Mouse (Mus musculus): ENCODE measurements at regions not wholly inside any gene's neighbourhood (a gene's known extent, or its start where the extent isn't known, plus 50 kb on each side); places are given as distances from the start of the nearest gene placed in this dataset.

DNA sequence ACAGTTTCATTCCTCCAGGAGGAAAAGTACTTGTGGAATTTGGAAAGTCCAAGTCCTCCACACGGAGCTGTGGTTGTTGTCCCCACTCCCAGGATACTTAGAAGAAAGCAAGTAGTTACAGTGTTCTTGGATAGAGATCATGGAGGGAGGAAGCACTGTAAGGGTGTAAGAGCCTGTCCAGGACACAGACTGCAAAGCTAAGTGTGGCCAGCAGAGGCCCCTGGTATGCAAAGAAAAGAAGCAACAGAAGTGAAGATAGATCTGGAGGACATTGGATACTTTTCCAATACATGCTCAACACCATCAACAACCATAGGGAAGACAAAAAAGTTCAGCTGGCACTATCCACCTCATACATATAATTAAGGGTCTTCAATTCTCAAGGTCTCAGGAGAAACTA, 197.4 kb downstream of the Meis1 start:
- DNase-seq, result peak; percentile 71

DNA sequence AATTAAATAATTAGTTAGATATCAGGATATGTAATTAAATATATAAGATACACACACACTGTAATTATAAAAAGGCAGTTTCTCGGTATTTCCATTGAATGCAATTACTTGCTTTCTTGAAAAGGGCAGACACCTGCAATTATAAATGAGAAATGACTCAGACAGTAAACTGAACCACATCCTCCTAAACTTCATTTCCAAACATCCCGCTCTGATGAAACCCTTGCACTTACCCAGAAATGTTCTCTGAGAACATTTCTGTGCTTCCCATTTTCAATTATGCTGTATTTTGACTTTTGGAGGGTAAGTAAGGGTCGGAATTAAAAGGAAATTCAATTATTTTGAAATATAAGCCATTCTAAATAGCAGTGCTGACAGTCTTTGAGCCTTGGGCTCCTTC, 204.7 kb downstream of the Meis1 start:
- no peak for DNase-seq

DNA sequence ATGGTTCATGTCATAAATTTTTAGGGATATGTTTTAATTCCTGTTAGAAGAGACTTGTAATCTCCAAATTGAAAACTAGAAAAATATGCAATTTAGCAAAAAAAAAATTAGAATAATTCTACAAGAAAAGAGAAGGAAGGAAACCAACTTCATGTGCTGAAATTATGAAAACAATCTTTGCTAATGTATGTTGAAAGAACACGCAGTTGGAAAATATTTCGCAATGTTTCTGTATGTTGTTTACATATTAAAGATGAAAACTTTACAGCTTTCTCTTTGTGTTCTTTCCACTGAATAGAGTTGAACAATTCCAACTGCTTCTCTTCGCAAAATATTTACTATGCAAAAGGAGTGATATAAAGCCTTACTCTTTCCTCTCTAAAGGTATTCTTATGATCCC, 251.3 kb downstream of the Meis1 start:
- no peak for DNase-seq

DNA sequence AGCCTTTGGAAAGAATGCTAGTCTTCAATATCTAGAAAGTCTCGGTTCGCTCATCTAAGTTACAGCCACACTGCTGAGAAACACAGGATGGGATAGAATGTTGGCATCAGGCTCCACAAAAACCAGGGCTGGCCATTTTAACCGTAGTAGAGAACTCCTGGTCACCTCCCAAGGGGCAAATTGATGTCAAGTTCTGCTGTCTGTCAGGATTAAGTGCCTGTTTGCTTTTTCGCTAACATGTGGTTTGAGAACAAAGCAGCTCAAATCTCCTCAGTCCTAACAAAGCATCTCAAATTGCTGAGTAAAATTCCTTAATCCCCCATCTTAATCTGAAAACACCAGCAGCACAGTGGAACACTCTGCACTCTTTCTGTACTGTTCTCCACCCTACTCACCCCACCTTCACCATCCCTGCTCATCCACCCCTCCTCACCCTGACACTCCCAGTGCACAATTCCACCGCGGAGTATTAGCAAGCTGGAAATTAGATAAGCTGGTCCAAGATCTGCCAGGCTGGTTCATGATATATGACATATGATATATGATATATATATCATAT, 252.2 kb downstream of the Meis1 start:
- DNase-seq, result no peak

DNA sequence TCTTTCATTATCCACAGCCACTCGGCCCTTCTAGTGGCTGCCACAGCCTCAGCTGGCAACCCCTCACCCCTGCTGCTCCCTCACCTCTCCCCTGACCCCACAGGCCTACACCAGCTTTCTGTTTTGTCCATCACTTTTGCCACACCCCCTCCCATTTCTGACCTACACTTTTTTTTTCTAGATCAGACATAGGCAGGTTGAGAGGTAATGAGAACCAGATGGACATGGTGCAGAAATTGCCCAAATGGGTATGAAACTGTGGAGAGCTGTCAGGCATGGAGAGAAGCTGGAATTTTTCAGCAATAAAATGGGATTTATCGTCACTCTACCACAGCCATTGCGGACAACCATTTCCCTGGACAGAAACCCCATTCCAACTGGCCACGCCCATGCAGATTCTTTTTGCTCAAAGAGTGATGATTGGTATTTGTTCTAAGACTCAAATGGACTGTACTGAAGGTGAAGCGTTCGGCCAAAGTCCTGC, 260.2 kb downstream of the Meis1 start:
- no peak for DNase-seq

DNA sequence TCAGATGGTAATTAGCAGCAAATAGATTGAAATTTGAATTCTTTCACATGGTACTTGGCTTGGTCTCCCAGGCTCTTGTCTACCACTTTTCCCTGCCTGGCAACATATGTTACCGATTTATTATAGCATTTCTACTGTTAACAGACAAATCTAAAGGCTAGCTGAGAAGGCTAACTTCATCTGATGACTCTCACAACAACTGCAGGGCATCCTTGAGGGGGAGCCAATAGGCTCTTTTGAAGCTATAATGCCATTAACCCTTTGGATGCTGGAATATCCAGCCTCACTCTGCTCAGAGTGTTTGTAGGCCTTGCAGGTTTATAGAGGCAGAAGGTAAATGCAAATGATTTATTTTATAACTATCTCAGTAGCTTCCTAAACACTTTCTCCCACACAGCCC, 262.2 kb downstream of the Meis1 start:
- no peak for DNase-seq

DNA sequence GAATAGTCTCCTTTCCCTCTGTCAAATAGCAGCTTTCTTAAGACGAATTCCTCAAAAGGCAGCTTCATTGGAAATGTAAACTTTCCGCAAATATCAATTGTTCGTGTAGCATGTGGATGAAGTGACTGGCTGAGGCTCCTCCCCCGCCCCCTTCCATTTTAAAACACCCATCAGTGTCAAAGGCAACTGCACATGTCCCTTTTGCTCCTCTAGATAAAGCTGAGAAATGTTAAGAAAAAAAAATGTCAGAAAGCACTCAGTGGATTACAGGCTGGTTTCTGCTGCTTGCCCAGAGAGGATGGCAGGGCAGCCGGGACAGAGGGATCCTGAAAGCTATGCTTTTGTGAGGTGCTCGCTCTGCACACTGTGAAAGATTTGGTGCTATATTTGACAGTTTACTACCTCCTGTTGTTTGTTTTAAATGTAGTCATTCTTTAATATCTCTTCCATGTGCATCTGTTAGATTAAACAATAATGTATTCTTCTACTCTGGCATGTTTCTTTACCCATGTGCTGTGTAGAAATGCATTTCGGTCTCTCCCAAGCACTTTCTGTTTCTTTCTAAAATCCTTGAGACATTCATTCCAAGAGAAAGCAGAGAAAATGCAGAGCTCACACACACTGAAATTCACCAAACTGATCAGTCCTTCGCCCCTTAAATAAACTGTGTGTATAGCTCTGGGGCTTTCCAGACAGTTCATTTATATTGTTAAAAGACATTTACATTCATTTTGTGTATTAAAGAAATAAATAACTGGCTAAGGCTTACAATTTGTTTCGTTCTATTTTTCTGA, 263.9 kb downstream of the Meis1 start:
- peak; percentile 31 for DNase-seq

DNA sequence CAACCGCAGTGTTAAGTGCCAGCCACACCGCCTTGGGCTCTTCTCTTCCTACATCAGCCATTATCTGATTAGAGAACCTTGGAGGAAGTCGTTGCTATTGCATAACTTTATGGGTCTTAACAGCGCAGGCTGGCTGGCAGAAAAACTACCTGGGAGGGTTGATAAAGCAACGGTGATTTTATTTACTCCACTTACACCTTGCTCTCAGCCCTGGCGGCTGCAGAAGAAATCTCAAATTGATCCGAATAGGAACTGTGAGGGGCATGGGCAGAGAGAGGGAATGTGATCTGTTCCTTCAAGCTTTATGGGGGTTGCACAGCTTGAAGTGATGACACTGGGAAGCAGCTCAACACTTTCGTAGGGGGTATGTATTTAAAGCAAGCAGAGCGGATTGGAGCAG, 264.9 kb downstream of the Meis1 start:
- peak; percentile 17 for DNase-seq

DNA sequence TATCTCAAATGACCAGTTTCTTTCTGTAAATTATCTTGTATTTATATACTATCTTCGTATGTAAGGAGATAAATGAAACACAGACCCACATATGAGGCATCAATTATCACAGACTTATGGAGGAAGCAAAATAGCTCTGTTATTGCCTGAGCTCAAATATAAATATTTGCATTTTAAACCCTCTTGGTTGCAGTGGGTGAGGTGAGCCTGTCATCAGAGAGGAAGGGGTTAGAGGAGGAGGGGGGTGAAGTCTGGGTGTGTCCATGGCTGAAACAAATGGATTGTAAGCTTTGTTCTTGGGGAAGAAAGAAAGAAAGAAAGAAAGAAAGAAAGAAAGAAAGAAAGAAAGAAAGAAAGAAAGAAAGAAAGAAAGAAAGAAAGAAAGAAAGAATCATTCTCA, 265.5 kb downstream of the Meis1 start:
- no peak for DNase-seq

DNA sequence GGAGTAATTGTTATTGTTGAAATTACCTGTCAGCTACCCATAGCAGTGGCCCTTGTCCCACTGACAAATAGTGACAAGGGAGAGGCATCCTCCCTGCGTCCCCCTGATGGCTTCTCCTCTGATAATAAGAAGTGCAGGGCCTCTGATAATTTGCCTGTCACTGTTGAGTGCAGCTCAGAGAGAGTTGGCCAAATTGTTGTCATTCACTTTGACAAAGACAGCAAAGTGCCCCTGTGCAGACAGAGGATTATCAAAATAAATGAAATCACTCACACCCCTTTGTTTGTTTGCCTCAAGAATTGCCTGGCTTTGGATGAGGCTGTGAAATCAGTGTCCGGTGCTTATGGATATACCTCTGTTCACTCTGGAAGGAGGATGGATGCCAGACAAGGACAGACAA, 266.3 kb downstream of the Meis1 start:
- DNase-seq, result no peak

DNA sequence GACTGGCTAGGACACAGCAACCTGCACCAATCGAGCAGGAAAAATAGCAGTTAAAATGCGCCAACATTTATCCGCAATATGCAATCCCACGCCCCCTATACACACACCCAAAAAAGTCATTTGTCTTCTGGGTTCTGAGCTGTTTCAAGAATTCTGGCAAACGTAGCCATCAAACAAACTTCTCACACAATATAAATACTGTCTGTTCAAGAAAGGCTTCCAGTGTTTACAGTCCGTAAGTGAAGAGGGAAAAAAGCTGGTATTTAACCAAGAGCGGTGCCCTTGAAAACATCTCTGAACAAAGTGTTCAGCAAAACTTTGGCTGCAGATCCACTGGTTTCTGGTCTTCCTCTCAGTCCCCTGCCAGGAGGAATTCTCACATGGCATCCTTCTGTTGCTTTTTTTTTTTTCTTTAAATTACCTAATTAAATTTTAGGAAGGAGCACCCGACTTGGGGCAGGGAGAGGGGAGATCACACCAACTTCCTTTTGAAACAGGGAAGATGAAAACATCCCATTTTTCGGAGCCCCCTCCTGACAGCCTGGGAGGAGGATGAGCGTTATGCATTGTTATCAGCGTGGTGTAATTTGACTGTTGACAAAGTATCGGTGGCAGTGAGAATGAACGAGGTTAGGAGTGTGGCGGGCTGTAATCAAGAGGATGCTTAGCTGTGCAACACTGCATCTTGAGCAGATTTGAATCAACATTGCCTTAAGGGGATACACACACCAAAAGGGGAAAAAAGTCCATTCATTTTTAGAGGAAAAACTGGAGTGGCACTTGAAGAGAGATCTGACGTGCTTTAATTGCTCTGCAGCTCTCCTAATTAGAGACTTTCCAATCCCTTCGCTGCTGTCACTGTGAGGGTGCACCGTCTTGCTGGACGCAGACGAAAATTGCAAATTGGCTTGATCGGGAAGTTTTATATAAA, 267.6 kb downstream of the Meis1 start:
- peak; percentile 15 for DNase-seq

DNA sequence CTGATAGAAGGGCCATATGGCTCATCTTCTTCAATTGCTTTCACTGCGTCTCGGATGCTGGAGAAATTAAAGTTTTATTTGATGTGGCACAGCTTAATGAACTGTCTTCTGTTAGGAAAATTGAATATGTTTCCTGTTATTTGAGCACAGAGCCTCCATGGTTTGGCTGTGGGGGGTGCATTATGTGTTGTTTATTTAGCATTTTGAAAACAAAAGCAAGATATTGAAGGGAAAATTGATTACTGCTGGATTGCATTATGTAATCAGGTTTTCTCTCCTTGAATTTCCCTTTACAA, 268.8 kb downstream of the Meis1 start:
- no peak for DNase-seq

DNA sequence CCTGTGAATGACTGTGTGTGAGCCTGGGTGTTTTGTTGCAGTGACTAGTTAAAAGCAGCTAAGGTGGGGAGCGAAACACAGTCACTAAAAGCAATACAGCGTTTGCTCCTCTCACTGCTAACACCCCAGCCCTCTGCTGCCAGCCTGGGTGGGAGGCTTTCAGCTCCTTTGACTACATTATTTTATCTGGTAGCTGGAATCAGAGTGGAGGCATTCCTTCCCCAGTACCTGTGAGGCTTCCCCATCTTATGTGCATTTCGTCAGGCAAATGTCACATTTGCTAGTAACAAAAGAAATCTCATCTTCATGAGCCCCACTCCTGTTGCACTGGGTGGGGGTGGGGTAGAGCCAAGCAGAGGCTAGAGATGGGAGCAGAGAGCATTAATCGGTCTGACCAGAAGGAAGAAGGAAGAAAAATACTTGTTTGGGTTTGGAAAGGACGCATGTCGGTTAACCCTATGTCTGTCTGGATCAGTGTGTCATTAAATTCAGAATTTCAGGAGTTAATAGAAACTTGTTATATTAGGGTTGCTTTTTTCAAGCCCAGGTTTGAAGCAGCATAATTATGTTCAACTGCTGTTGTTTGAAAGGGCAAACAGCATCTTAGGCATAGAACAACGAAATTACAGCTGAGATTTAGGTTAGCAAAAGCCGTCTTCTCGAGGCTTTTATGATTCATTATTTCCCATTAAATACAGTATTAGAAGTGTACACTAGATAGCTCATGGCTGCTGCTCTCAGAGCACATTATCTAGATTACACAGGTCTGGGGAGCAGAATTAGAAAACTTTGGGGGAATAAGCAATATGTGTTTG, 269.3 kb downstream of the Meis1 start:
- DNase-seq, result no peak

DNA sequence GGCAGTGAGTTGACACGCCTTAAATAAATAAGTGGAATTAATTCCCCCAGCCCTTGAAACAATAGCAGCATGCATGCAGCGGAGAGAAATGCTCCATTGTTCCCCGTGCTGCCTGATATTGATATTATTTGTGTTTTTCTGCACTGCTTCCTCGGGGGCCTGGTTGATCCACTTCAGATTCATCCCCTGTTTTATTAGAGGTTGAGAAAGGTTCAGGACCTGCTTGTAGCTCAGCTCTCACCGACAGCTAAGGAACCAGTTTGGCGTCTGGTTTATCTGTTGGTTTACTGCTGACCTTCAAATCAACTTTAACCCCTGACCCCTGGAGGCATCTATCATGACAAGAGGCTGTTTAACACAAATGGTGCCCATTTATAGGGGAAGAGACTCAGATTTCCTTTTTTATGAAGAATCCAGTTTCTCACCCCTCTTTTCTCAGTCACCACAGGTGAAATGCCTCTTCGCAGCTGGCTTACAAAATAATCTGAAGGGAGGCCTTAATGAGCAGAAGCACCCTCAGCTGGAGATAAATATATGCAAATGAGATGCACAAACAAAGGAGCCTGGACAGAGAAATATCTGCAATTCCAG, 270.8 kb downstream of the Meis1 start:
- no peak for DNase-seq

DNA sequence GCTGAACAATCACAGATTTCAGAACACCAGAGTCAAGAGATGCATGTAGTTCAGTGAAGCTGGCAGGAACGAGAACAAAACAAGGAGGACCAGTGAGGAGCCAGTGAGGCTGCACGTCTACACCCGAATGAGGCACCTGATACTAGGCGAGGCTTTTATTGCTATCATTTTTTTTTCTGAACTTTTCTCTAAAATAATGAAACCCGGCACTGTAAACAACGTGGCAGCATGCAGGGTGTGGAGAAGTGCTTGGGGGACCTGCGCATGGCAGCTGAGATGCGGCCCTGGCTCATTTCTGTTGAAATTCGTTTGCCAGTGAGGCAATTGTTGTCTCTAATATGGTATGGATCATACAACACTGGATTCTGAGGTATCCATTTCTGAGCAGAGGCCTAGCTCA, 271.4 kb downstream of the Meis1 start:
- DNase-seq, result no peak

DNA sequence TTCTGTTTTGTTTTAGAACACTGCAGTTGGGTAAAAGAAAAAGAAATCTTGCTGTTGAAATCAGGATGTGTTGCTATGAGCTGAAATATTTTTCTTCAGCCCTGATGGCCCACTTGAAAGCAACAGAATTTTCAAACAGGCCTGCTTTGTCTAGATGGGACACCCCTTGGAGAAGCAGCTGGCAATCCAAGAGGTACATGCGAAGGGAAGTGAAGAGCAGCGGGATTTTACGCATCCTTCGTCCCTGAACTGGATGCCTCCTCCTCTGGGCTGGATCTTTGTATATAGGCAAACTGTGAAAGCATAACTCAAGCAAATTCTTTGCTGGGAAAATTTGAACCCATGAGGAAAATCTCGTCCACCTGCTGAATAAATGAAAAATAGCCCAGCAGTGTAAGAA, 272.3 kb downstream of the Meis1 start:
- DNase-seq, result no peak

DNA sequence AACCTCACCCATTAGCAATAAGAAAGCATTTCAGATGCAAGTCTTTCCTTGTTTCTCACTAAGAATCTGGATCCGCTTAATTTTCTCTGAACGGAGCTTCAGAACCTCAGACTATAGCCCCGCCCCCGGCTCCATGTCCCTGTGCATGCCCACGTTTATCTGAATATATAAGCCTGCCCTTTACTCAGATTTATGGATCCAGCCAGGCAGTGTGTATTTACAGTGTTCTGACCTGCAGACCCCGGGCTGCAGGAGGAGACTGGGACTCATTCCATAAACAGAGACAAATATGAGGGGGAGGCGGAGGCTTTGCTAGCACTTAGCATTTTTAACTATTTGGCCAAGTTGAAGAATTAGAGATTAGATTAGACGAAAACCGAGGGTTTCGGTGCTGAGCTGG, 272.9 kb downstream of the Meis1 start:
- no peak for DNase-seq

DNA sequence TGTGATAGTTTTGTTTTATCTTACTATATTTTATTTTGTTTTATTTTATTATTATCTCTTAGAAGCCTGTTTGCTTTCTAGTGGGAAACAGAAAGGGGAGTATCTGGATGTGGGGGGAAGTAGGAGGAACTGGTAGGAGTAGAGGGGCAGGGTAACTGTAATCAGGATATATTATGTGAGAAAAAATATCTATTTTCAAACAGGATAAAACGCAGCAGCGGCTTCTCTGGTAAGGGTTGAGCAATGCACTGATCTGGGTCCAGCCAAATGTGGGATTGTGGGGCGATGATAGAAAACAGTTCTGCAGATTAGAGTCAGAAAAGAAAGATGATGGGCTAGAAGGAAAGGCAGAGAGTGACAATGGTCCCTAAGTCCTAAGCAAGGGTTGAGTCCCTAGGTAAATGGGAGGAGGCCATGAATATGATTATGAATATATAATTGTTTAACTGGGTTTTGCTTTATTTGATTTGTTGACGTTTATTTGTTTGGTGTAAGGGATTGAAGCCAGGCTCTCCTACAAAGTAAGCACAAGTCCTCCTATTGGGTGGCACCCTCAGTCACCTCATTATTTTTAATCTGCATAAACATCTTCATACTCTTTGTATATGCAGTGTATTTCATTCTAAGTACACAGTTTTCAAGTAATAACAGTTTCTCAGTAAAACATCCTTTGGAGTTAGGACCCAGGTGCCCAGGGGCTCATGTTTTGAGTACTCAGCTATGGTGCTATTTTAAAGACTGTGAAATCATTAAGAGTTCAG, 283.7 kb downstream of the Meis1 start:
- no peak for DNase-seq

DNA sequence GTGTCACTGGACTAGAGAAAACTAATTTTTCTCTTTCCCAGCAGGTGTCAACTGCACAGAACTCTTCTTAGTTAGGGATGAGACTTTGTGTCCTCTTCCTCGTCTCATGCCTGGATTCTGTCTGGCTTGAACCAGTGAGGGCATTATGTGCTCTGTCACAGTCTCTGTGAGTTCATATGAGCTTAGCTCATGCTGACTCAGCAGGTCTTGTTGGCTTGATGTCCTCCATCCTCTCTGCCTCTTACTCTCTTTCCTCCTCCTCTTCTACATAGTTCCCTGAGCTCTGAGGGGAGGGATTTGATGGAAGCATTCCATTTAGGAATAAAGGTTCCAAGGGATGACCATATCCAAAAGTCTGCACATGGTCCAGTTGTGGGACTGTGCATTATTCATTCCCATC, 284.7 kb downstream of the Meis1 start:
- DNase-seq, result no peak

DNA sequence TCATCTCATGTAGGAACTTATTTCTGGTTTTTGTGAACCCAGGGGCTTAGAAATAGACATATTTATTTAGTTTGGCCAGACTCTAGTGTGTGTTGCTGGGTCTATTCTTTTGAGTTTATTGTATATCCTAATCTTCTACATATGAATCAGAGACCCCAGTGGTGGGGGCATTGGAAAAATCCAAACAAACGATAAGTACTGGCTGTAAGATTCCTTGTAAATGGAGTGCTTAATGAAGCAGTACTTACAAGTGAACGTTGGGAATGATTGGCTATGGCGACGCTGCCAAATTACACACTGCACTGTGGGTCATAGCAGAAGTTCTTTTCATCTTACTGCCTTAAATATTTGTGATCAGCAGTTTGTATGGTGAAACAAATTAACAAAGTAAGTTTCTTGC, 289.0 kb downstream of the Meis1 start:
- DNase-seq, result no peak

DNA sequence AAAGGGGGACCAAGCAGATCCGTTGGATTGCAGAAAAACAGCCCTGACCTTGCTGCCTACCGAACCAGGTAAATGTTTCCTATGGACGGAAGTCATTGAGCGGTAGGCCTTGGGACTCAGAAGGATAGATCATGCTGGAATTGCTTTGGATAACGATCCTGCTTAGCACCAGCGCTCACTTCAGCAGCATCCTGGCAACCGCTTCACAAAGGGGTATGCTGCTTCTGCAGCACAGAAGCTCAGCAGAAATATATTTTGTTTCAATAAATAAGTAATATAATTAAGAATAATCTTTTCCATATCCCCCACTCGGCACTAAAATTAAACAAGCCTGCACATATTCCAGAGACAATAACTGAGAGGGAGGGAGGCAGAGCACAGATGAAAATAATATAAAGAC, 296.0 kb downstream of the Meis1 start:
- no peak for DNase-seq

Data from adrenal gland, adult 2 months (tissue).